Mouse (Mus musculus) thymus, postnatal 4 days (tissue): ENCODE results near the gene Frmd6.

Experiments
- DNase-seq: peaks from one replicate; pipeline ENCODE4 v3.0.0; 2021

Frmd6 gene

GRCm38 (mm10) chr12:70824729-70825650 is at the start of gene Frmd6:
Gene Frmd6 (plus strand): TSS chr12:70825514.
- DNase-seq, result peak; percentile 98

DNA sequence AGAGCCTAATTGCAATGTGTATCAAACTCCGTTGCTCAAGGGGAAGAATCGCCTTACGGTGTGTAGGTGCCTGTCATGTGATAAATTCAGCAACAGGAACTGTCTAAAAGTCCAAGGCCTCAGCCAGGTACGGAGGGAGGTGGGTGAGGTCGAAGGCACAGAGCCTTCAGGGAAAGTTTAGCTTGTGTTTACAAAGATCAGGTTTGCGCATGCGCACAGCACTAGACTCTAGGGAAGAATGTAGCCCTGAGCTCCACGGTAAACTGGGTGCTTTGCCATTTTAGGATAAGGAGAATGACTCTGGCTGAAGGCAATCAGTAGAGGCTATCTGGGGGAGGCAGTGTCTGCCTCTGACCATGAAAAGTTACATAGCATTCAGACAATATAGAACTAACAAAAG is 49.7 kb upstream of the Frmd6 start:
- DNase-seq, result no peak

GRCm38 (mm10) chr12:70776683-70777082 is 48.6 kb upstream of the Frmd6 start:
- no peak for DNase-seq

- no peak for DNase-seq
Observed at GRCm38 (mm10) chr12:70777466-70777865, 47.8 kb upstream of the Frmd6 start.

GRCm38 (mm10) chr12:70777866-70778265 is 47.4 kb upstream of the Frmd6 start:
- no peak for DNase-seq

GRCm38 (mm10) chr12:70778271-70778670 is 47.0 kb upstream of the Frmd6 start:
- DNase-seq, result no peak

- DNase-seq, result no peak
Observed at GRCm38 (mm10) chr12:70778724-70779123, 46.6 kb upstream of the Frmd6 start.

DNA sequence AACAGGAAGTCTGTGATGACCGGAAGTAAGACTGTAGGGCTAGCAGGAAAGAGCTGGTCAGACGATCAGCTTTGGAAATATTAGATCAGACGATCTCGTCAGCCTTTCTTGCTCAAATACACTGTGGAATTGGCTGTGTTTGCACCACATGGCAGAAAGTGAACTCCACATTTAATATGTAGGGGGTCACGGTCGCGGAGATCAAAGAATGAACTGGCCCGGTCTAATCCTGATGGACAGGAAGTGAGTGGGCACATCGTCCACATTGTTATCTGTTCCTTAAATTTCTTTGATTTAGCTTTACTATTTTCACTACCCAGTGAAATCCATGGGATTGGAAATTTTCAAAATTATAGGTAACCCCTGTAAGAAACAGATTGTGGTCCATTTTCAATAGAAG is 42.3 kb upstream of the Frmd6 start:
- no peak for DNase-seq

GRCm38 (mm10) chr12:70783475-70784239 is 41.7 kb upstream of the Frmd6 start:
- no peak for DNase-seq

- DNase-seq, result no peak
Observed at GRCm38 (mm10) chr12:70784240-70784705, 41.0 kb upstream of the Frmd6 start.

- no peak for DNase-seq
Observed at GRCm38 (mm10) chr12:70789341-70789740, 36.0 kb upstream of the Frmd6 start.

GRCm38 (mm10) chr12:70793291-70793690 is 32.0 kb upstream of the Frmd6 start:
- DNase-seq, result no peak

DNA sequence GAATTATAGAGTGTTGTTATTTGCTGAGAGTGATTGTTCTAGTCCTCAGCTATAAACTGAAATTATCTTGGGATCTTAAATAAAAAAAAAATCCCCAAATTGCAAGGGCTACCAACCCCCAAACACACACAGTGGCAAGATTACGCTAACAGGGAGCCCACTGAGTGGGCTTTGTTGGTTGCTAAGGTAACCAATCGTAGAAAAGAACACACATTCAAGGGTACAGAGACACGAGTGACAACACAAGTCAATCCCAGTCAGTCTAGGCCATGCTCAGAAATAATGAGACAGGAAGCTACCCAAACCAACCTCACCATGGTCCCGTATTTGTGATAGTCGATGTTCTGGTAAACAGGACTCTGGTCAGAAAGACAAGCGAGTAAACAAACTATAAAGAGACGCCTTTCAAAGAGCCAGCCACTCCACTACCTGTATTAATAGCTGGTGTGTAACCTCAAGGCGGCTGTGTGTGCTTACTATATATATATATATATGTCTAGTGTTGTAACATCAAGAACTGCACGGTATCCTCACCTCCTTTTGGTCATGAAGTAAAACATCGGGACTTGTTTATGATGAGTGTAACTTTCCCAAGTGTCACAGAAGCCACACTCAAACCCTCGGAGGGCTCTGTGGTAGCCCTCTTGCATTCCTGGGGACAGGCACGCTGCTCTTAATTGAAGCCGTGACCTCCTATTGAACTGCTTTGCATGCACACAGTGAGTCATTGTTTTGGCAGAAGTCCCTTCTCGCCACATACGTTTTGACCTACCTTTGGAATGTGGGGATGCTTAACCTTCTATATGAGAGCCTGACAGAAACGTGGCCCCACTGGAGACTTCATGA is 30.5 kb upstream of the Frmd6 start:
- DNase-seq, result no peak

DNA sequence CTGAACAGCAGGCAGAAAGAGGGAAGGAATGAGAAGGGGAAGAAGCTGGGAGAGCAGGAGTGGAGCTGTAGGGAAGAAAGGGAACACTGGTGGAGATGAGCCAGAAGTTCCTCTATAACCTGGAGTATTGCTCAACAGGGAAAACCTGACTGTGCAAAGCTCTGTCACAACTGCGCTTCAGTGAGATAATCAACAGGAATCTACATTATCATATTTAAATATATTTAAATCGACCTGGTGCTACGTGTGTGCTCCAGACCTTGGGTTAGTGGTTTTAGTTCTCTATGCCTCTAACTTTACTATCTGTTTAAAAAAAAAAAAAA is 30.0 kb upstream of the Frmd6 start:
- no peak for DNase-seq

DNA sequence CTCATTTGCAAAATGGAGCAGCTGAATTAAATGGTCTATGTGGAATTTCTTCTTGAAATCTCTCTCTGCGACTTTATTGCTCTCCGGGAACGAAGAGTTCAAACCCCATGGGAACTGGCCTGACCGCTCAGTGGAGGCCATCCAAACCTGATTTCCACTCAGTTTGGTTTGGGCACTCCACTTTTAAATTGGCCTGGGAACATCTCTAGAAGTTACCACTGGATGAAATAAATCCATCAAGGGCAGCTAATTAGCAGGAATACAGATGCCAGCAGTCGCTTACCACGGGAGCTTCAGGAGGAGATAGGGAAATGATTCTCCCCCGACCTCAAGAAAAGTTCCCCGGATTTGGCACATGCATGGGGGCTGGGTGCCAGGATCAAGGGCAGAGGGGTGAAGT is 26.8 kb upstream of the Frmd6 start:
- no peak for DNase-seq

DNA sequence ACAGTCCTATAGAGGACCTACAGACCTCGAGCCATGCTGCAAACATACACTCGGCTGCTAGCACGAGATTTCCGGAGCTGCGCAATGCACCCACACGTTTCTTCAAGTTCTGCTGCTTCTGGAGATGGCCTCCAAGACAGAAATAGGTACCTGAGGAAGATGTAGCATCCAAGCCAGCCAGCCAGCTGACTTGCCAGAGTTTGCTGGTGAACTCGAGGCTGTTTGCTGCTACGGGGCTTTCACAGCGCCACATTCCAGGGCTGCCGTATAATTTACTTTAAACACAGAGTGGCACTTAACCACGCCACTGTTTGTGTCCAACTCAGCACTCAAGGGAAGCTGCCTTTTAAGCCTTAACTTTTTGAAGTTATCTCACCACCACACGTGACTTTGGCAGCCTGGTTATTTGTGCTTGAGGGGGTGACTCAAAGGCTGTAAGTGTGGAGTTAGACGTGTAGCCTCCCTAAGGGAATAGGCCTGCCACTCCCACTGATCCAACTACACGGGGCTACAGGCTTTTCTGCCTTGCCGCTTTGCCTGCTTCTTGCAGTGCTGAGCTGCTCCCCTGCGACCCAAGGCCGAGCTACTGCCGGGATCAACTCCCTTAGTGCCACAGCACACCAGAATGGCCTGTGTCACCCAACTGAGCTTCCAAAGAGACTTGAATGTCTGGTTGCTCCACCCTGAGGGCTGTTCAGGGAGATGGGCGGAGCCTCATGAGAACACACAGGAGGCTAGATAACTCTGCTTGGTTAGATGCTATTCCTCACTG is 25.9 kb upstream of the Frmd6 start:
- no peak for DNase-seq

DNA sequence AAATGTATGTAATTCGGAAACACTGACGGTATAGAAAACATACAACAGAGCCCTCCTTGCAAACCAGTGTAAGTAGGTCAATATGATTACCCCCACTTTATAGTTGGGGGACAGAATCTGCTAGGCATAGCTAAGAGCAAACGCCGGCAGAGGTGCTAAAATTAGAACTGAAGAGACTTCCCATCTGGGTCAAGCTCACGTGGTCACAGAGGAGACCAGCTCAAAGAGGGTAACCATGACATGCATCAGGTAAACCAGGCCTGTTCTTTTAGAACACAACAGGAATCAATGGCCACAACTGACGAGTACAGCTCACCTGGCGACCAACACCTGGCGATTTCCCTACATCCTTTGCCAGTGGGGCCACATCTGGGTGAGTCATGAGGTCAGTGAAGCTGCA is 25.2 kb upstream of the Frmd6 start:
- no peak for DNase-seq

- no peak for DNase-seq
Observed at GRCm38 (mm10) chr12:70801361-70801760, 24.0 kb upstream of the Frmd6 start.

DNA sequence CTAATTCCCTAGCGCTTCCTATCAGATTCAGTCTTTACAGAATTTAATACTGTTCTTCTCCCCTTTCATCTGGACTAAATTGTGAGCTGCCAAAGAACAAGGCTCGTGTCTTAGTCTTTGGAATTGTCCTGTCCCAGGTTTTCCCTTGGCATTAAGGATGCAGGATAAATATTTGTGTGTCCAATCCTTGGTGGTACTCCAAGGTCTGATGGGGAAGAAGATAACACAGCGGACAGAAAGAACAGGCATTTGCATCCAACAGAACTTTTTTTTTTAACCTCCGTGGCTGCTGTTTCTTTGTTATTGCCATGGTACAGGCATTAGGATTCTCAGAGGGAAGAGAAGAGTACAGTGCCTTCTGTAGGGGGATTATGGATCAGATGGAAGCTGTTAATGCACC is 21.8 kb upstream of the Frmd6 start:
- DNase-seq, result no peak

GRCm38 (mm10) chr12:70804989-70805388 is 20.3 kb upstream of the Frmd6 start:
- DNase-seq, result no peak

GRCm38 (mm10) chr12:70807543-70807942 is 17.8 kb upstream of the Frmd6 start:
- DNase-seq, result no peak

DNA sequence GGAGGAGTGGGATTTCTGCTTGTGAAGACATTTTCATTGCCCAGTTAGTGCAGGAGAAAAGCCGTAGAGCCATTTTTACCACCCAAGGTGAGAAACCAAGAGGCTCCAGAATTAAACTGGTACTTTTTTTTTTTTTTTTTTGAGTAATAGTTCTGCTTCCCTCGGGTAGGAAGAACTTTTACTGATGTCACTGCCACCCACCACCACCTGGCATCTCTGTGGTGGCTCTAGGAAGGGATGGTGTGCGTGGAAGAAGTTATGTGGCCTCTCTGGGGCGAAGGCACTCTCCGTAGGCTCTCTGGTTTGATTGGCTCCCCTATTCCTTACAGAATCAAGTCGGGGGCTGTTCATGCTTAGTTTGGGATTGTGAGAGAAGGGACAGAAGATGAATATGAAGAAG is 17.3 kb upstream of the Frmd6 start:
- no peak for DNase-seq
